Mouse (Mus musculus): ENCODE data around the gene Mki67. TPM values are rescaled to one million over a fixed set of nuclear protein-coding genes. Genes with fewer than 3 reads are reported as not detected.

Mki67 gene
- polyA plus RNA-seq, 1 experiment from 2014 or later = 55.7 TPM

GRCm38 (mm10) chr7:135723672-135724341, 7.6 kb upstream of the Mki67 start:
- WGBS = 36% methylated on average over 6 of the region's 6 CpGs
- DNase-seq (ENCODE audit: low spot score) (no peak), ATAC-seq (replicated peaks; ENCODE audit: low FRiP score, low TSS enrichment, low read depth) (0 out of 2 replicates have a peak, but pooled peaks have one; percentile 27)
- no peaks in the 10 kb centered on the region for H3K9me3 ChIP-seq (ENCODE audit: control insufficient read depth, low read length)
- no peak overlapping the region for H3K4me3 ChIP-seq (ENCODE audit: low read depth, low read length)
- no peak overlapping the region for H3K4me2 ChIP-seq (ENCODE audit: low read length)
- H3K27me3 ChIP-seq (replicated peaks; ENCODE audit: control insufficient read depth, insufficient read depth, low read length) = no peaks in the 10 kb centered on the region
- H3K4me1 ChIP-seq (replicated peaks; ENCODE audit: control insufficient read depth, insufficient read depth, low read length) = 0 out of 2 replicates have a peak, but pooled peaks cover 4% of the 10 kb centered on the region
- H3K36me3 ChIP-seq (ENCODE audit: control insufficient read depth, insufficient read depth, low read length) = no peaks in the 10 kb centered on the region
- no peak overlapping the region for H3K27ac ChIP-seq (ENCODE audit: low read depth)
- no peak overlapping the region for H3K9ac ChIP-seq (ENCODE audit: low read length)

- Histone ChIP-seq H3K36me3 (ENCODE audit: control insufficient read depth, insufficient read depth, low read length) (no peaks in the 10 kb centered on the region), H3K27me3 (replicated peaks; ENCODE audit: control insufficient read depth, insufficient read depth, low read length) (no peaks in the 10 kb centered on the region), H3K27ac (ENCODE audit: low read depth) (no peak overlapping the region), H3K9ac (ENCODE audit: low read length) (no peak overlapping the region), H3K4me3 (ENCODE audit: low read depth, low read length) (no peak overlapping the region), H3K4me1 (replicated peaks; ENCODE audit: control insufficient read depth, insufficient read depth, low read length) (peaks cover 6% of the 10 kb centered on the region), H3K4me2 (ENCODE audit: low read length) (no peak overlapping the region), H3K9me3 (ENCODE audit: control insufficient read depth, low read length) (no peaks in the 10 kb centered on the region)
- 79% methylated on average over 6 of the region's 6 CpGs for WGBS
- ATAC-seq (replicated peaks; ENCODE audit: low FRiP score, low TSS enrichment, low read depth) = no peak
- no peak for DNase-seq (ENCODE audit: low spot score)
Observed at GRCm38 (mm10) chr7:135722011-135722838, 6.1 kb upstream of the Mki67 start.

DNA sequence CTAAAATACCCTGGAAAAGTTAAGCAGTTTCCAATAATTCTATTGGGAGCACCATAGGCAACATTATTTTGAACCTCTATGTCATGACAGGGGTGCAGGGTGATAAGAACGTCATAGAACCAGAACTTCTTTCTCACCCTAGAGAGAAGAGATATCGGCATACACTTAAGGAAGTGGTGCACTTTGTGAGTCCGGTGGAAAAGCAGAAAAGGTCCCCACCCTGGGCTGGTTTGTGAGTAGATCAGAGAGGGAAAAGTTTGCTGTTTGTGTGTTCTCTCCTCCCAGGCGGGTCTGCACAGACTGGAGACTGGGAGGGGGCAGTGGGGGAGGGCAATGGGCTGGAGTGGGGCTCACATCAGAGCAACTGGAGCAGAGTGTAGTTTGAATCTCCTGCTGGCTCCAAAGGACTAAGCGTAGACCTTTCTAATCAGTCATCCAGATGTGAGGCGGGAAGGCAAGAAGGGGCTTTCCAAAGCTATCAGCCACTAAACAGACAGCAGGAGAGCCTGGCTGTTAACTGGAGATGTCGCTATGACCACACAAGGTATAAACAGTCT, 5.4 kb upstream of the Mki67 start:
- peaks cover 11% of the 10 kb centered on the region for H3K4me1 ChIP-seq (replicated peaks; ENCODE audit: control insufficient read depth, insufficient read depth, low read length)
- no peaks in the 10 kb centered on the region for H3K9me3 ChIP-seq (ENCODE audit: control insufficient read depth, low read length)
- ATAC-seq (replicated peaks; ENCODE audit: low FRiP score, low TSS enrichment, low read depth) (no peak), DNase-seq (ENCODE audit: low spot score) (no peak)
- H3K27ac ChIP-seq (ENCODE audit: low read depth) = no peak overlapping the region
- no peak overlapping the region for H3K4me2 ChIP-seq (ENCODE audit: low read length)
- no peaks in the 10 kb centered on the region for H3K36me3 ChIP-seq (ENCODE audit: control insufficient read depth, insufficient read depth, low read length)
- no peaks in the 10 kb centered on the region for H3K27me3 ChIP-seq (replicated peaks; ENCODE audit: control insufficient read depth, insufficient read depth, low read length)
- 67% methylated on average over 7 of the region's 7 CpGs for WGBS
- H3K4me3 ChIP-seq (ENCODE audit: low read depth, low read length) = no peak overlapping the region
- H3K9ac ChIP-seq (ENCODE audit: low read length) = no peak overlapping the region

DNA sequence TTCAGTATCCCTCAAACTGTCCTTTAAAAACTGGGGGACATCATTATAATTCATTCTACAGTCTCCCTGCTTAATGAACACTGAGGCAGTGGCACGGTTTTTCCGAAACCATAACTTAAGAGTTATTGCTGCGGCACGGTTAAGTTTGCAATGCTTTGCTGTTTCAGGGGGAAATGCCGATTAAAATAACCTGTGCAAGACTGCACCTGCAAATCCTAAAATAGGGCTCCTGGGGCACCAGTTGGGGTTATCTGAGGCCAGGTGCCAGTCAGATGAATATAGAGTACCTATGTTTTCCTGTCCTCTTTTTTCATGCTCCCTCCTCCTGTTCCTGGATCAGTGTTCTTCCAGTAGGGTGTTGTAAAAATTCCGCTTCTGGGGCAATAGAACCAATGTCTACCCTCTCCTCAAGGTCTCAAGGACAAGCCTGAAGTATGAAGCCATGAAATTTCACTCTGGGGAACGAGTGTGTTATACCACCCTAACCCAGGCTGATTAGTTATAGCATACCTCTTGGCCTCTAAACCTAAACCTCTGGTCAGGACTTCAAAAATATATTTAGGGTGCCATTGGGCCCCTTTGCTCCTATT, 902 bp upstream of the Mki67 start:
- WGBS = 55% methylated on average over 7 of the region's 7 CpGs

GRCm38 (mm10) chr7:135716445-135716877, 300 bp upstream of the Mki67 start:
- Histone ChIP-seq H3K27ac (ENCODE audit: low read depth) (peak overlapping the region; percentile 64; the same call in 1 of the 2 replicates), H3K27me3 (replicated peaks; ENCODE audit: control insufficient read depth, insufficient read depth, low read length) (no peaks in the 10 kb centered on the region), H3K36me3 (ENCODE audit: control insufficient read depth, insufficient read depth, low read length) (no peaks in the 10 kb centered on the region), H3K9ac (ENCODE audit: low read length) (peak overlapping the region; percentile 96), H3K4me1 (replicated peaks; ENCODE audit: control insufficient read depth, insufficient read depth, low read length) (peaks cover 26% of the 10 kb centered on the region), H3K9me3 (ENCODE audit: control insufficient read depth, low read length) (no peaks in the 10 kb centered on the region), H3K4me3 (ENCODE audit: low read depth, low read length) (peak overlapping the region; percentile 95), H3K4me2 (ENCODE audit: low read length) (peak overlapping the region; percentile 68)
- DNase-seq (ENCODE audit: low spot score) (peak; percentile 96), ATAC-seq (replicated peaks; ENCODE audit: low FRiP score, low TSS enrichment, low read depth) (peak; percentile 94)
- WGBS = 2% methylated on average over 25 of the region's 28 CpGs

More for the DNA sequence above, 902 bp upstream of the Mki67 start:
- DNase-seq (ENCODE audit: low spot score) = no peak
- no peaks in the 10 kb centered on the region for H3K9me3 ChIP-seq (ENCODE audit: control insufficient read depth, low read length)
- no peak for ATAC-seq (replicated peaks; ENCODE audit: low FRiP score, low TSS enrichment, low read depth)
- peak overlapping the region; percentile 59 for H3K4me2 ChIP-seq (ENCODE audit: low read length)
- H3K27me3 ChIP-seq (replicated peaks; ENCODE audit: control insufficient read depth, insufficient read depth, low read length) = no peaks in the 10 kb centered on the region
- peak overlapping the region; percentile 95 for H3K4me3 ChIP-seq (ENCODE audit: low read depth, low read length)
- H3K4me1 ChIP-seq (replicated peaks; ENCODE audit: control insufficient read depth, insufficient read depth, low read length) = peaks cover 26% of the 10 kb centered on the region
- H3K27ac ChIP-seq (ENCODE audit: low read depth) = no peak overlapping the region
- peak overlapping the region; percentile 14; the same call in 1 of the 2 replicates for H3K9ac ChIP-seq (ENCODE audit: low read length)
- no peaks in the 10 kb centered on the region for H3K36me3 ChIP-seq (ENCODE audit: control insufficient read depth, insufficient read depth, low read length)

GRCm38 (mm10) chr7:135715166-135715565, 995 bp downstream of the Mki67 start:
- ATAC-seq (replicated peaks; ENCODE audit: low FRiP score, low TSS enrichment, low read depth) (no peak), DNase-seq (ENCODE audit: low spot score) (no peak)
- no peaks in the 10 kb centered on the region for H3K27me3 ChIP-seq (replicated peaks; ENCODE audit: control insufficient read depth, insufficient read depth, low read length)
- peaks cover 26% of the 10 kb centered on the region for H3K4me1 ChIP-seq (replicated peaks; ENCODE audit: control insufficient read depth, insufficient read depth, low read length)
- no peaks in the 10 kb centered on the region for H3K9me3 ChIP-seq (ENCODE audit: control insufficient read depth, low read length)
- H3K9ac ChIP-seq (ENCODE audit: low read length) = peak overlapping the region; percentile 96
- WGBS = 2% methylated on average over 7 of the region's 7 CpGs
- peaks cover 7% of the 10 kb centered on the region for H3K36me3 ChIP-seq (ENCODE audit: control insufficient read depth, insufficient read depth, low read length)
- peak overlapping the region; percentile 95 for H3K4me3 ChIP-seq (ENCODE audit: low read depth, low read length)
- peak overlapping the region; percentile 68 for H3K4me2 ChIP-seq (ENCODE audit: low read length)
- no peak overlapping the region for H3K27ac ChIP-seq (ENCODE audit: low read depth)

DNA sequence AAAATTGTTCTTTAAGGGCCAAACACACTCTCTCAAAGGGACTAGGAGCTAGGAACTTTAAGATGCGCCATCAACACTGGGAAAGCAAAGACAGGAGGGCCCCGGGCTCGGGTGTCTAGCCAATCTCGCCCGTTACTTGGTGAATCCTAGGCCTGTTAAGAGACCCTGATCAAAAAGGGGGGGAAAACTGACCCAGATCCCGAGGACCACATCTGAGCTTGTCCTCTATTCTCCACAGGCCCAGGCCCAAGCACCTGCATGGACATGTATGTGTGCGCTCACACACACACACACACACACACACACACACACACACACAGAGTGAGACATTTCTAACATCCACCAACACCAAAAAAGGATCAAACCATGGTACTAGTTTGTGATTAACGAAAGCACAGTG, 2.8 kb downstream of the Mki67 start:
- Histone ChIP-seq H3K27me3 (replicated peaks; ENCODE audit: control insufficient read depth, insufficient read depth, low read length) (no peaks in the 10 kb centered on the region), H3K9ac (ENCODE audit: low read length) (no peak overlapping the region), H3K9me3 (ENCODE audit: control insufficient read depth, low read length) (no peaks in the 10 kb centered on the region), H3K4me2 (ENCODE audit: low read length) (peak overlapping the region; percentile 68), H3K4me1 (replicated peaks; ENCODE audit: control insufficient read depth, insufficient read depth, low read length) (peaks cover 26% of the 10 kb centered on the region), H3K36me3 (ENCODE audit: control insufficient read depth, insufficient read depth, low read length) (peaks cover 25% of the 10 kb centered on the region), H3K27ac (ENCODE audit: low read depth) (no peak overlapping the region), H3K4me3 (ENCODE audit: low read depth, low read length) (no peak overlapping the region)
- WGBS = 80% methylated on average over 8 of the region's 8 CpGs
- DNase-seq (ENCODE audit: low spot score) (no peak), ATAC-seq (replicated peaks; ENCODE audit: low FRiP score, low TSS enrichment, low read depth) (no peak)

DNA sequence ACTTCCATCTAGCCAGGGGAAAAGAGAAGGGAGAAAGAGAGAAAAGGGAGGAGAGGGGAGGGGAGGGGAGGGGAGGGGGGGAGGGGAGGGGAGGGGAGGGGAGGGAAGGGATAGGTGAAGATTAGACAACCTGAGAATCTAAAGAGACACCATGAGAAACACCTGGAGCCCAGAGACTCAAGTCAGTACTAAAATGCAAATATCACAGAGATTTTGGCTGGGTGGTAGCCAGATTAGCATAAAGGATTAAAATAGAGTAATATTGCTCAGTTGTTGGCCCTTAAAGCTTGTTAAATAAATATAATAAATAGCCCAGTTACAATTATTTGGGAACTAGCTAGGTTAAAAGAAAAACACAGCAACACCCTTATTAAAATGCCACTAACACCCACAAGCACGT, 3.6 kb downstream of the Mki67 start:
- Histone ChIP-seq H3K36me3 (ENCODE audit: control insufficient read depth, insufficient read depth, low read length) (peaks cover 33% of the 10 kb centered on the region), H3K27me3 (replicated peaks; ENCODE audit: control insufficient read depth, insufficient read depth, low read length) (no peaks in the 10 kb centered on the region), H3K27ac (ENCODE audit: low read depth) (no peak overlapping the region), H3K9me3 (ENCODE audit: control insufficient read depth, low read length) (no peaks in the 10 kb centered on the region), H3K9ac (ENCODE audit: low read length) (no peak overlapping the region), H3K4me1 (replicated peaks; ENCODE audit: control insufficient read depth, insufficient read depth, low read length) (peaks cover 26% of the 10 kb centered on the region), H3K4me3 (ENCODE audit: low read depth, low read length) (0 out of 2 replicates have a peak overlapping the region, but pooled peaks have one; percentile 1), H3K4me2 (ENCODE audit: low read length) (0 out of 2 replicates have a peak overlapping the region, but pooled peaks have one; percentile 68)
- ATAC-seq (replicated peaks; ENCODE audit: low FRiP score, low TSS enrichment, low read depth) = no peak
- WGBS = 88% methylated on average over 1 of the region's 1 CpGs
- no peak for DNase-seq (ENCODE audit: low spot score)
